Mouse (Mus musculus): ENCODE measurements around the gene Skint11. TPM values are rescaled to one million over a fixed set of nuclear protein-coding genes. Genes with fewer than 3 reads are reported as not detected.

Gene Skint11
- not detected for polyA plus RNA-seq (2014; fragmentation: Illumina TruSeq; extraction: RNeasy Lipid Tissue Mini Kit (QIAGEN cat#74804); ENCODE audit: low read depth, low replicate concordance)

DNA sequence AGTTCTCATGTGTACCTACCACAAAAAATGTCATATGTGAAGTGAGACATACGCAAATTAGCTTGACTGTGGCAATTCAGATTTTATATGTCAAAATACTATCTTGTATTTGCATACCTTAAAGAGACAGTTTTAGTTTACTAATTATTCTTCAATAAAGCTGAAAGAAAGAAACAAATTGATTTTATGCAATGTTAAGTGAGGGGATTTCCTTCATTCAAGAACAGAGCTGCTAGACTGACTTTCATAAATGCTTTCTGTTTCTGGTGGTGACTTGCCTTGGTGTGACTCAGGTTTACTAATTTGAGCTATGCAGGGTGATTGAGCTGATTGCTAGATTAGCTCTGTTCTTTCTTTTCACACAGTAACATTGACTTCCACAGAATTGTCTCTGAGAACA lies at the start of gene Skint11:
Gene Skint11 (plus strand): TSS at position 301 of the 400 bp plus-strand sequence.

Other genes starting within 250 kb of the Skint11 start
- not detected for gene Skint5, start 163.9 kb upstream of the Skint11 start, polyA plus RNA-seq (2014; fragmentation: Illumina TruSeq; extraction: RNeasy Lipid Tissue Mini Kit (QIAGEN cat#74804); ENCODE audit: low read depth, low replicate concordance)
- gene Trabd2b, start 243.3 kb downstream of the Skint11 start, polyA plus RNA-seq (2014; fragmentation: Illumina TruSeq; extraction: RNeasy Lipid Tissue Mini Kit (QIAGEN cat#74804); ENCODE audit: low read depth, low replicate concordance), result 0.16 TPM